Mouse (Mus musculus): ENCODE measurements at regions not wholly inside any gene's neighbourhood (a gene's known extent, or its start where the extent isn't known, plus 50 kb on each side); places are given as distances from the start of the nearest gene placed in this dataset.

DNA sequence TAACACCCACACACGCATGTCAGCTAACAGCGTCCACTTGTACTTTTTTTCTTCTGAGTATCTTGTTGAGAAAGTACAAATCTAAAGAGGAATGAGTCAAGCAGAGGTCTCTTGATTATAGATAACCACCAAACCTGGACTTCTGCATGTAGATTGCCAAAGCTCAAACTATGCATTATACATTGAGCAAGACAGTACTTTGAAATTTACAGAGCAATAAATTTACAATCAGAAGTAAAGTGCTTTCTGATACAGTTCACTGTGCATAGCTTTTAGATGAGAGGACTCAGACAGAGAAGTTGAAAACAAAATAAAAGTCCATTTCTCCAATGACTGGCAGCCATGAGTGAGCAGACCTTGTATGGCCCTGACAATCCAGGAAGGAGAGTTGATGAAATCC is 597.0 kb downstream of the Efnb2 start:
- Histone ChIP-seq H3K9me3 (ENCODE audit: low read length) (peaks cover 4% of the 10 kb centered on the region; the same call in 1 of the 2 replicates), H3K4me1 (replicated peaks; ENCODE audit: low read depth, low read length) (no peaks in the 10 kb centered on the region), H3K4me3 (replicated peaks; ENCODE audit: low read length) (no peak overlapping the region), H3K27me3 (ENCODE audit: insufficient read depth, low read length) (no peaks in the 10 kb centered on the region), H3K36me3 (ENCODE audit: insufficient read depth, low read length) (no peaks in the 10 kb centered on the region)
- TF ChIP-seq NANOG (IDR thresholded peaks at IDR 0.05; ENCODE audit: borderline replicate concordance, low read length) (no peak), CTCF (conservative IDR thresholded peaks at IDR 0.05; ENCODE audit: low read length) (no peak), POU5F1 (IDR thresholded peaks at IDR 0.05; ENCODE audit: borderline replicate concordance, low read length) (no peak)

DNA sequence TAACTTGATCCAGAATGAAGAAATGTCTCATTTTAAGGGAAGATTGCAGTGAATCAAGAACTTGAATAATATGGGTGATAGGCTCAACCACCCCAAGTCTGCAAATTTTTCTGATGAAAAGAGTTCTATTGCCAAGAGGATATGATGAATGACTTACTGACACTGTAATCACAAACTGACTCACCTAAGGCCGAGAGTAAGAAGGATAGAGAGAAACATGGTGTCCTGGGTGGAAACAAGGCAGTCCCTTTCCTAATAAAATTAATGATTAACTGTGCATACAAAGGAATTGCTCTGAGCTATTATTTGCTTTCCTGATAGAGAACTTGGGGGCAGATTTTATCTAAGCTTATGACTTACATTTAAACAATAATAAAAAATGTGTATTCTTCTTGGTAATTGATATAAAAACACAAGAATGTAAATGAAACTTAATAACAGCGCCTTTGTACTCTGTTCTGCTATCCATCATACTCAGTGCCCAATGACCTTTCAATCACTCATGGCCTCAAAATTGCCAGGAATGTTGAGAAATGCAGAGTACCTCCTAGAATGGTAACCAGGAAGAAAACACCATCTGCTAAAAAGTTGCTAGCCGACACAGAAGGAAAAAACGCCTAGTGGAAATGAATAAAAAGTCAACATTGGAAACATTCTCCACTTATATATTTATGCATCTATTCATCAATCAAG is 606.7 kb downstream of the Efnb2 start:
- Histone ChIP-seq H3K36me3 (ENCODE audit: insufficient read depth, low read length) (no peaks in the 10 kb centered on the region), H3K4me3 (replicated peaks; ENCODE audit: low read length) (no peak overlapping the region), H3K27me3 (ENCODE audit: insufficient read depth, low read length) (no peaks in the 10 kb centered on the region), H3K4me1 (replicated peaks; ENCODE audit: low read depth, low read length) (no peaks in the 10 kb centered on the region), H3K9me3 (ENCODE audit: low read length) (no peaks in the 10 kb centered on the region)
- no peak for TF ChIP-seq NANOG (IDR thresholded peaks at IDR 0.05; ENCODE audit: borderline replicate concordance, low read length)
- TF ChIP-seq POU5F1 (IDR thresholded peaks at IDR 0.05; ENCODE audit: borderline replicate concordance, low read length): no peak
- TF ChIP-seq CTCF (conservative IDR thresholded peaks at IDR 0.05; ENCODE audit: low read length): no peak

DNA sequence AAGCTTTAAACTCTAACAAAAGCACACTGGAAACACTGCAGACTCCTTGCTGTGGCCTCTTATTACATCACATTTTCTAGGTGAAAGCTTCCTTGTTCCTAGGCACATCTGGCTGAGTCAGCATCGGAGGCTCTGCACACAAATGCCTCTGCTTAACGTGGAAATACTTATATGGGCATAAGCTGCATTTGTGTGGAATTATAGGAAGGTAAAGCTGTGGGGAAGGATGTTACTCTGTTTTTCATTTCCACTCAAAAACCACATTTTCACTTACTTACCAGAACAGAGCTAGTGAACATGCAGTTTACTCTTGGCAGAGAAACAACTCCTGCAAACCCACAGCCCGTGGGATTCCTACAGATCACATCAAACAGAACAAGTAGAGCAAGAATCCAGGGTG is 609.9 kb downstream of the Efnb2 start:
- Histone ChIP-seq H3K4me3 (replicated peaks; ENCODE audit: low read length) (no peak overlapping the region), H3K27me3 (ENCODE audit: insufficient read depth, low read length) (no peaks in the 10 kb centered on the region), H3K9me3 (ENCODE audit: low read length) (no peaks in the 10 kb centered on the region), H3K36me3 (ENCODE audit: insufficient read depth, low read length) (no peaks in the 10 kb centered on the region), H3K4me1 (replicated peaks; ENCODE audit: low read depth, low read length) (no peaks in the 10 kb centered on the region)
- TF ChIP-seq NANOG (IDR thresholded peaks at IDR 0.05; ENCODE audit: borderline replicate concordance, low read length): no peak
- no peak for TF ChIP-seq POU5F1 (IDR thresholded peaks at IDR 0.05; ENCODE audit: borderline replicate concordance, low read length)
- TF ChIP-seq CTCF (conservative IDR thresholded peaks at IDR 0.05; ENCODE audit: low read length): no peak

GRCm38 (mm10) chr8:8050778-8051177 is 610.3 kb downstream of the Efnb2 start:
- TF ChIP-seq NANOG (IDR thresholded peaks at IDR 0.05; ENCODE audit: borderline replicate concordance, low read length): no peak
- no peak for TF ChIP-seq CTCF (conservative IDR thresholded peaks at IDR 0.05; ENCODE audit: low read length)
- no peak for TF ChIP-seq POU5F1 (IDR thresholded peaks at IDR 0.05; ENCODE audit: borderline replicate concordance, low read length)
- no peaks in the 10 kb centered on the region for H3K4me1 ChIP-seq (replicated peaks; ENCODE audit: low read depth, low read length)

GRCm38 (mm10) chr8:8044926-8045325 is 616.1 kb downstream of the Efnb2 start:
- no peaks in the 10 kb centered on the region for H3K36me3 ChIP-seq (ENCODE audit: insufficient read depth, low read length)
- no peaks in the 10 kb centered on the region for H3K4me1 ChIP-seq (replicated peaks; ENCODE audit: low read depth, low read length)
- H3K4me3 ChIP-seq (replicated peaks; ENCODE audit: low read length): no peak overlapping the region
- no peaks in the 10 kb centered on the region for H3K27me3 ChIP-seq (ENCODE audit: insufficient read depth, low read length)
- no peak for TF ChIP-seq NANOG (IDR thresholded peaks at IDR 0.05; ENCODE audit: borderline replicate concordance, low read length)
- no peak for TF ChIP-seq CTCF (conservative IDR thresholded peaks at IDR 0.05; ENCODE audit: low read length)
- no peak for TF ChIP-seq POU5F1 (IDR thresholded peaks at IDR 0.05; ENCODE audit: borderline replicate concordance, low read length)
- H3K9me3 ChIP-seq (ENCODE audit: low read length): no peaks in the 10 kb centered on the region

More at GRCm38 (mm10) chr8:8050778-8051177, 610.3 kb downstream of the Efnb2 start:
- H3K9me3 ChIP-seq (ENCODE audit: low read length): no peaks in the 10 kb centered on the region
- no peak overlapping the region for H3K4me3 ChIP-seq (replicated peaks; ENCODE audit: low read length)
- H3K36me3 ChIP-seq (ENCODE audit: insufficient read depth, low read length): no peaks in the 10 kb centered on the region
- no peaks in the 10 kb centered on the region for H3K27me3 ChIP-seq (ENCODE audit: insufficient read depth, low read length)

- Histone ChIP-seq H3K4me3 (replicated peaks; ENCODE audit: low read length) (no peak overlapping the region), H3K27me3 (ENCODE audit: insufficient read depth, low read length) (no peaks in the 10 kb centered on the region)
Observed at GRCm38 (mm10) chr8:8044296-8044695, 616.7 kb downstream of the Efnb2 start.

GRCm38 (mm10) chr8:8037929-8038328 is 623.1 kb downstream of the Efnb2 start:
- Histone ChIP-seq H3K36me3 (ENCODE audit: insufficient read depth, low read length) (no peaks in the 10 kb centered on the region), H3K27me3 (ENCODE audit: insufficient read depth, low read length) (no peaks in the 10 kb centered on the region), H3K9me3 (ENCODE audit: low read length) (no peaks in the 10 kb centered on the region), H3K4me3 (replicated peaks; ENCODE audit: low read length) (no peak overlapping the region), H3K4me1 (replicated peaks; ENCODE audit: low read depth, low read length) (no peaks in the 10 kb centered on the region)
- TF ChIP-seq NANOG (IDR thresholded peaks at IDR 0.05; ENCODE audit: borderline replicate concordance, low read length) (no peak), POU5F1 (IDR thresholded peaks at IDR 0.05; ENCODE audit: borderline replicate concordance, low read length) (no peak), CTCF (conservative IDR thresholded peaks at IDR 0.05; ENCODE audit: low read length) (no peak)

More at GRCm38 (mm10) chr8:8044296-8044695, 616.7 kb downstream of the Efnb2 start:
- H3K4me1 ChIP-seq (replicated peaks; ENCODE audit: low read depth, low read length): no peaks in the 10 kb centered on the region
- TF ChIP-seq CTCF (conservative IDR thresholded peaks at IDR 0.05; ENCODE audit: low read length) (no peak), NANOG (IDR thresholded peaks at IDR 0.05; ENCODE audit: borderline replicate concordance, low read length) (no peak)
- H3K36me3 ChIP-seq (ENCODE audit: insufficient read depth, low read length): no peaks in the 10 kb centered on the region
- H3K9me3 ChIP-seq (ENCODE audit: low read length): no peaks in the 10 kb centered on the region

DNA sequence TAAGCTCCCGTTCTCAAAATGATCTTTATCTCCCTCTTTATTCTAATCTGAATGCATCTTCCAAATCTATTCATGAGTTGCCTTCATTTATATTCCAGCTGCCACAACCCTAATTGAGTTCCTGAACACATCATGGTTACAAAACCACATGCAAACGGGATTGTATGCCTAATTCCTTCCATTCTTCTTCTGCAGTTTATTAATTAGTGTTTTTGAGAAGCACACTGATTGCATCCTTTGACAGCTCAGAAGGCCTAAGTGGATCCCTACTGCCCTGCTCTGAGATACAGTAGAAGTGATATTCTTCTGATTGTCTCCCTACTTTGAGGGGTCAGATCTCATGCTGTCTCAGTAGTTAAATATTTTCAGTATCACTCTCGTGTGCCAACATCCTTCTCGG is 649.9 kb downstream of the Efnb2 start:
- H3K36me3 ChIP-seq (ENCODE audit: insufficient read depth, low read length): no peaks in the 10 kb centered on the region
- H3K4me1 ChIP-seq (replicated peaks; ENCODE audit: low read depth, low read length): no peaks in the 10 kb centered on the region
- no peaks in the 10 kb centered on the region for H3K27me3 ChIP-seq (ENCODE audit: insufficient read depth, low read length)
- H3K9me3 ChIP-seq (ENCODE audit: low read length): no peaks in the 10 kb centered on the region
- no peak overlapping the region for H3K4me3 ChIP-seq (replicated peaks; ENCODE audit: low read length)
- TF ChIP-seq POU5F1 (IDR thresholded peaks at IDR 0.05; ENCODE audit: borderline replicate concordance, low read length): no peak
- no peak for TF ChIP-seq NANOG (IDR thresholded peaks at IDR 0.05; ENCODE audit: borderline replicate concordance, low read length)
- TF ChIP-seq CTCF (conservative IDR thresholded peaks at IDR 0.05; ENCODE audit: low read length): no peak

DNA sequence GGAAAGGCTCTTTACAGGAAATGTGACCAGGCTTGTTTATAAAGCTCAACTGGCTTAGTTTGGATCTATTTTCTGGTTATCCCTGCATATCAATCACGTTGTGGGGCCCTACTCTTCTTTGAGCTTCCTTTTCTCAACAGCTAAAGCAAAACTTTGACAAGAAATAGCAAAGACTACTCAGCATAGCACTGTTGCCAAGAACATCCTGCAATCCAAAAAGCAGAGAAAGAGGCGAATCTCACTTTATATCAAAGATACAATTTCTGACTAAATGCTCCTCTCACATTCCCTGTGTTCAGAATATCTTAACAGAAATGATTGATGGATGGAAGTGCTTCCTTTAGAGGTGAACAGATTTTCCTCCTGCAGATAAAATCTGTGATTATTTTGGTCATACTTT is 666.1 kb downstream of the Efnb2 start:
- no peak overlapping the region for H3K4me3 ChIP-seq (replicated peaks; ENCODE audit: low read length)
- TF ChIP-seq POU5F1 (IDR thresholded peaks at IDR 0.05; ENCODE audit: borderline replicate concordance, low read length) (no peak), CTCF (conservative IDR thresholded peaks at IDR 0.05; ENCODE audit: low read length) (no peak), NANOG (IDR thresholded peaks at IDR 0.05; ENCODE audit: borderline replicate concordance, low read length) (no peak)
- H3K36me3 ChIP-seq (ENCODE audit: insufficient read depth, low read length): no peaks in the 10 kb centered on the region
- no peaks in the 10 kb centered on the region for H3K4me1 ChIP-seq (replicated peaks; ENCODE audit: low read depth, low read length)
- H3K27me3 ChIP-seq (ENCODE audit: insufficient read depth, low read length): no peaks in the 10 kb centered on the region
- no peaks in the 10 kb centered on the region for H3K9me3 ChIP-seq (ENCODE audit: low read length)

All from E14TG2a.4 (cell line).